Mouse (Mus musculus): Measurements from ENCODE around the gene Cckar.
"Not testable (repeated sequence)": the region's sequence is repeated elsewhere in the genome, so short reads cannot be mapped to it uniquely, and the experiment has no call there.

Cckar gene

GRCm38 (mm10) chr5:53707235-53708177 lies at the start of gene Cckar:
TSS of gene Cckar (minus strand) at chr5:53707705.
- no peak for DNase-seq (ENCODE audit: low spot score in 2 of 2)

DNA sequence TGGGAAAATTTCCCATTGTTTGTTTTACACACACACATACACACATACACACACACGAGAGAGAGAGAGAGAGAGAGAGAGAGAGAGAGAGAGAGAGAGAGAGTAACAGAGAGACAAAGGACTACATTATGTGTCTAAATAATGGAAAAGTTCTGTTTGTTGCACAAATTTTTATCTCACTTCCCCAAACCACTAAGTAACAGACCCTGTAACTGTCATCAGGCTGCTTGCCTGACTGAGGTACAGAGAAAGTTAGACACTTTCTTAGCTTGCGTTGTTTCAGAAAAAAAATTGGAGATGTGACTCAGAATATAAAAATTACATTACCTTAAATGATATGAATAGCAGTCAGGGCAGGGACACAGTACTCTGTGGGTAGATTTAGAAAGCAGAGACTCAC lies 36.6 kb upstream of the Cckar start:
- DNase-seq (ENCODE audit: low spot score in 2 of 2) = no peak

DNA sequence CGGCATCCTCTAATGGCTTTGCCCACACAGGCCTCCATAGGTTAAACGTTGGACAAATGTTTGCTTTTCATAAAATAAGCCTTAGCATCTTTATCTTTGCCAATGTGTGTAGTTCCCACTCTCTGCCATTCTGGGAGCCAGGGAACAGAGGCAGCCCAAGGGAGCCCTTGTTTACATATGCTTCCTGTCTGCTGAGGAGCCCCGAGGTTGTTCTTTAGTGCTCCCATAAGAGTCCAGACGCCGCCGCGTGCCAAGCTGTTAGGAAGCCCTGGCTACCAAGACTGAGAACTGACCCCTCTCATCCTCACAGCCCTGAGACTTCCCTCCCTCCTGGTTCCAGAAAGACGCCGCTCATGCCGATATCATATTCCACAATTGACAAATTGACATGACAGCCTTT lies 25.4 kb upstream of the Cckar start:
- no peak for DNase-seq (ENCODE audit: low spot score in 2 of 2)

DNA sequence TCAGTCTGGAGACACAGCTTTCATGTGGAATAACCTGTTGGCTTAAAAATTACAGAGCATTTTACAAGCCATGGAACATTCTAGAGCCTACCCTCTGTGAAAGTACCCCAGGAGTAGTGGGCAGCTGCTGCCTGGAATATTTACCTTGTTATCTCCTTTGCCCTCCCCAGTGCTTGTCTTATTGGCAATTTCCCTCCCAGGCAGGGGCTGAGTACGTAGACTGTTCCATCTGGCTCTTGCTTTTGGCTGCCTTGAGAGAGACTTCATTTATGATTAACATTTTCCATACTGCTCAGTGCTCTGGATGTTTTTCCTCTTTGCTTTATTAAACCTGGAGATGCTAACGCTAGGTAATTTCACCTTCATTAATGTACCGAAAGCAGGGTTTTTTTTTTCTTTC lies 20.1 kb upstream of the Cckar start:
- DNase-seq (ENCODE audit: low spot score in 2 of 2) = no peak

DNA sequence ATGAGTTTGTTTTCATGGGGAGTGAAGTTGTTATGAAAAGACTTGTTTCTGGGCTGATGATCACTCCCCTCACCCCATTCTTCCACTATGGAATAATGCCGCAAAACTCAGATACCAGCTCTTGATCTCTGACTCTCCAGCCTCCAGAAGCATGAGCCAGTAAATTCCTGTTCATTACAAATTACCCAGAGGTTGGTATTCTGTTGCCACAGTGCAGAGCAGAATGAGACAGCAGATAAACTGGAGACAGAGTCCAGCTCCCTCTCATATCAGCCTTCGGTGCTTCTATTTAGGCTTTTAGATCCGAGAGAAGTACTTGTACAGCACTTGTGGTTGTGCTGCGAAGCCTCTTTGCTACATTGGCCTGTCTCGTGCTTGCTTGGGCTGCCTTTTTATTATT lies 18.5 kb upstream of the Cckar start:
- DNase-seq (ENCODE audit: low spot score in 2 of 2) = no peak

DNA sequence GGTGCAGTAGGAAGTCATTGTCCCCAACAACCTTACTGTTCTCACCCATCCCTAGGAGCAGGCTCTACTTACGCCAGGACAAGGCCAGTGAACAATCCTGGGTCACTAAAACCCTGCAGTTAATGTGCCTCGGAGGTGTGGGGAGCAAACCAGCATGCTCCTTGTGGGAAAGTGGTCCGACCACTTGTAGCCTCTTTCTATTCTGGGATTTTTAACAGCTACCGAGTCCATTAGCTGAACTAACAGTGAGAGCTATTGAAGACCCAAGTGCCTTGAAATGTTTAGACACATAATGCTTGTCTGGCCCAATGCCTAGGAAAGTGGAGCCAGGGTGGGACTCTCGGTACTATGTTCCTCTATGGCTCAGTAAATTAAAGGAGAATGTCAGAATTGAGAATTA lies 9.0 kb upstream of the Cckar start:
- DNase-seq (ENCODE audit: low spot score in 2 of 2) = no peak

- DNase-seq (ENCODE audit: low spot score in 2 of 2) = no peak
Observed at GRCm38 (mm10) chr5:53711277-53711676, 3.8 kb upstream of the Cckar start.

DNA sequence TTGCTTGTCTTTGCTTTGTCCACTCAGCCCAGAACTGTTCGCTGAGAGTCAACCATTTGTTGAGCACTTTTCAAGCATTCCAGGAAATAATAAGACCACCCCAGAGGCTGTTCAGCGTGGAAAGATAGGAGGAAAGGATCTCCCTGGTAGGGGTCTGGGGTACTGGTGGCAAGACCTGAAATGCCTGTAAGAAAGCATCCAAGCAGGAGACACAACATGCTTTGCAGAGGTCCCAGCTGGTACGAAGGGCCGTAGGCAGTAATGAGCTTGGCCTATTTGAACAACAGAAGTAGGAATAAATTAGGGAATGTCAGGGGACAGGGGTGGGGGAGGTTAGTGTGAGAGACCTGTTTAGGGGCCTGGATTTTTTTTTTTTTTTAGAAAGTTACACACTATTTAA lies 686 bp upstream of the Cckar start:
- DNase-seq (ENCODE audit: low spot score in 2 of 2) = no peak

GRCm38 (mm10) chr5:53702686-53703085 lies 4.8 kb downstream of the Cckar start:
- no peak for DNase-seq (ENCODE audit: low spot score in 2 of 2)

DNA sequence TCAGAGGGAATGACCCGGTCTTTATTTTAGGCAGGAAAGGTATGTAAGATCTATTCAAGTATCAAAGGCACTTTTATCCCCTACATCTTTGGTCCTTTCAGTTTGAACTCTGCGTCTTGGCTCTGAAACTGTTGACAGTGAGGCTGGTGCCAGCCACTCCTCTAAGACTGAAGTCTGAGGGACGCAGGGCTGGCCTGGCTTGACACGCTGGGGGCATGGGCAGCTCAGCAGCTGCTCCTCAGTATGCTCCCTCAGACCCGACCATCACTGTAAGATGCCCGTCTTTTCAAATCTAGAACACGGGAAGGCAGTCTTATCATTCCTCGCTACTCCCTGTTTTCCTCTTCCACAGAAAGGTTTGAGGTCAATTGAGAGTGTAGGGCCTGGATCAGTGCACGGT lies 9.7 kb downstream of the Cckar start:
- no peak for DNase-seq (ENCODE audit: low spot score in 2 of 2)

GRCm38 (mm10) chr5:53696701-53697100 lies 10.8 kb downstream of the Cckar start:
- DNase-seq (ENCODE audit: low spot score in 2 of 2) = no peak

DNA sequence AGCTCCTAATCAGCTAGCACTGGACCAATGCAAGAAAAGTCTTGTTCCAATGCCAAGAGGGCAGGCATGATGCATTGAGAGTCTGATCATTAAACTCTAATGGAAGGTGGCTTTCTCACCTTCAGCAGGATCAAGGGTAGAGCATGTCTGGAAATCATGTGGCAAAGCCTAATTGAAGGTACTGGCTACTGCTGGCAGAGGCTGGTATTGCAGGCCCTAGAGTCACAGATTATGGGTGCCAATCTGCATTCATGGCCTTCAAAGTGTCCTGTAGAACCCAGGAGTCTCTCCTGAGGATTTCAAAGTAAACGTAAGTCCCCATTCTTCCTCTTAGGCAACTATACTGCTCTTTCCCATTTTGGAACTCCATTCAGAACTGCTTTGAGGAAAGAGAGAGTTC lies 14.8 kb downstream of the Cckar start:
- DNase-seq (ENCODE audit: low spot score in 2 of 2) = no peak

DNA sequence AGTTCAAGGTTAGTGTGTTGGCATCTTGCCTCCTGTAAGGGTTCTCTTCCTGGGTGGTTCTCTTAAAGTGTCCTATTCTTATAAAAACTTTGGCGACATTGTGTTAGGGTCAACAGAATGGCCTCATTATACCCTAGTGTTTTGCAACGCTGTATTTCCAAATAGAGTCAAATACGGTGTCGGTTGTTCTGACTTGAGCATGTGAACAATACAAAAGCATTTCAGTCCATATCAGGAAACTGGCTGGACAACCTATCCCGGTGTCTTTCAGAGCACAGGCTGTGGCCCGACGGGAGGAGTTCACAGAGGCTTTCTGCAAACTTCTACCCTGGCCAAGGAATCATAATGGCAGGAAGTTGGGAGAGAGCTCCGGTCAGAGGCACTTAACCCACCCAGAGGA lies 15.4 kb downstream of the Cckar start:
- DNase-seq (ENCODE audit: low spot score in 2 of 2) = no peak

GRCm38 (mm10) chr5:53691577-53691976 lies 15.9 kb downstream of the Cckar start:
- DNase-seq (ENCODE audit: low spot score in 2 of 2) = no peak

- no peak for DNase-seq (ENCODE audit: low spot score in 2 of 2)
Observed at GRCm38 (mm10) chr5:53688326-53688725, 19.2 kb downstream of the Cckar start.

DNA sequence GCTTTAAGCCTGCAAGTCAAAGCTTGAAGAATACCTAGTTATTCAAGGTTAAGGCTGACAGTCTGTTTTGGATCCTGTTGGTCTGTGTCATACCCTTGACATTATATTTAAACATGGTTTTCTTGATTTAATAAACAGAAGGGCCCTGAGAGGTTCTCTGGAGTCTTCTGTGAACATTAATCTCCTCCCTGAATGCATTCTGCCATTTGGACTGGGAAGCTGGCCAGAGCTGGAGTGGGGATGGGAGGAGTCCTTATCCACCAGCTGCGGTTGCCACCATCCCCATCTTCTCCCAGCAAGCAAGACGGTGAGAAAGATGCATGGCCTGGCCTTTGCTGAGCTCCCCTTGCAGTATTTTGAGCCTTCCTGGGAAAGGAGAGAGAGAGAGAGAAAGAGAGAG lies 21.1 kb downstream of the Cckar start:
- DNase-seq (ENCODE audit: low spot score in 2 of 2) = no peak

DNA sequence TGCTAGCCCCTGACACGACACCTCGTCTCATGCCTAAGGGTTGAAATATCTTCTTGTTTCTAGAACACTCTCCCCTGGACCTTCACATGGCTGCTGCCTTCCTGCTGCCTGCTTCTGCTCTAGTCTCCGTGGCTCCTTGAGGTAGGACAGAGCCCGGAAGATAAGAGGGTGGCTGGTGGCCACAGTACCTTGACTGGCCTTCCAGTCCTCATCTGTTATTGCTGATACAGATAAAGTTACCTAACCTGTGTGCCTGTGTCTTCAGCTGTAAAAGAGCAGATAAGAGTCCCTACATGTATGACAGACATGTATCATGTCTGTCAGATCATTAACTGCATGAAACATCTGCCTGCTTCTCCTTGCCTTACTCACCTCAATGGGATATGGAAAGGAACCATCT lies 21.9 kb downstream of the Cckar start:
- DNase-seq (ENCODE audit: low spot score in 2 of 2) = no peak

DNA sequence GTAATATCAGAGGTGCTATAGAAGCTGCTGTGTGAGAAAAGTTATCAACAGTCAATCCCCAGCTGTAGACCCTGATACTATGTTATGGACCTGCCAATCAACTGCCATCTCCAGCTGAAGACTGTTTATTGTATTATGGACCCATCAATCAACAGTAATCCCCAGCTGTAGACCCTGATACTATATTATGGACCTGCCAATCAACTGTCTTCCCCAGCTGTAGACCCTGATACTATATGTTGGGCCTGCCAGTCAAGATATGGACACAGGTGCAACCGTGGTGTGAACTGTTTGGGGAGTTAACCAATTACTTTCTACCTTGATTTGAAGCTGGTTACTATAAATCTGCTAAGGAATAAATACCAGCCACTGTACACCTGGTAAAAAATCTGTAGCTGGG lies 23.1 kb downstream of the Cckar start:
- no peak for DNase-seq (ENCODE audit: low spot score in 2 of 2)

DNA sequence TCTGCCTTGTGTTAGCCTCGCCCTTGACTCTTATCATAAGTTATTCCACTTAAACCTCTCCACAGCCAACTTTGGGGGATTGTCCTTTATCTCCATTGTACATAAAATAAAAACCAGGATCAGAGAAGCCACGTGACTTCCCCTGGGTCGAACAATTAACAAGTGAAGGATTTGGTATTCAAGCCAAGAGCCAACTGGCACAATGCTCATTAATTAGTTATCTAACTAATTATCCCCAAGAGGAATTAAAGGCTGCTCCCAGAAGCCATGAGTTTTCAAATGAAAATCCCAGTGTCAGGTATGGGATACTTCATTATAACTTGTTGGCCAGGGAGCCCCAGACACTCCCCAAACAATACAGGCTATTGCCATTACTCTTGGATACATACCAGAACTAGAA lies 23.6 kb downstream of the Cckar start:
- no peak for DNase-seq (ENCODE audit: low spot score in 2 of 2)

DNA sequence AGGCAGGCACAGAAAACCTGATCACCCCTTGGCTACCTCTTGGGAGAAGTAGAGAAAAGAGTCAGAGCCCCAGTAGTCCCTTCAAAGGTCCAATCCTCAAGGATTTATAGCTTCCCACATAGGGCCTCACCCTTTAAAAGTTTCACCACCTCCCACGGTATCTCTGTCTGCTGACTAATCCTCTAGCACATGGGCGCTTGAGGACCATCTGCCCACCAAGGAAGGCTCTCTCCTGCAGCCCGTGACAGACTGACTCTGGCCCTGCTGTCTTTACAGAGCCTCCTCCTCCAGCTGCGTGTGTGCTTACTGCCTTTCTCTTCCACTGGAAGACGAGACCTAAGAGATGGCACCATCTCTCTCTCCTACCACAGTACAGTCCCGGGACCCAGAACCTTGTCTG lies 27.9 kb downstream of the Cckar start:
- DNase-seq (ENCODE audit: low spot score in 2 of 2) = no peak

DNA sequence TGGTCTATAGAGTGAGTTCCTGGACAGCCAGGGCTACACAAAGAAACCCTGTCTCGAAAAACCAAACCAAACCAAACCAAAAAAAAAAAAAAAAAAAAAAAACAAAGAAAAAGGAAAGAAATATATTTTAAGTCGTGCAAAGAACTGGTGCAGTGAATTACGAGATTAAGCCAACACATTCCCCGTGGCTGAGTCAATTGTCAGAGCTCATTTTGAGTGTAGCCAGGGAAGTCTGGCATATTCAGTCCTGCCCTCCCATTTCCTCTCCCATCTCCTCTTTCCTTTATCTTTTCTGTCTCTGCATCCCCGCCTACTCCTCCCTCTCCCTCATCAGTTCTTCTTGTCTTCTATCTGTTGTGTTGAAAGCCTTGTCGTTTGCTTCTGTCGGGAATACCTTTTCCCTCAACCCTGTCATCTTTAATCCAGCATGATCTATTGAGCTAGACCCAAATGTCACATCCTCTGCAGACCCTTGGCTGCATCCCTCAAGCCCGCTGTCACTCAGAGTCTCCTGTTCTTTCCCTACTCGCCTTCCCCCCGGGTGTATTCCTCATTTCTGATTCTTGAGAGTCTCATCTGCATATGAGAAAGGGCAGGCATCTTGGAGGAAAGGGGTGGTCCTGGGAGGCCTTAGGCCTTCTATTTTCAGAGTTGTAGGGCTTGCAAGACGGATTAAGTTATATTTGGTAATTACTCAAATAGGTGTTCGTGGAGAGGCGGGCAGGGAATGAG lies 29.3 kb downstream of the Cckar start:
- no peak for DNase-seq (ENCODE audit: low spot score in 2 of 2)

DNA sequence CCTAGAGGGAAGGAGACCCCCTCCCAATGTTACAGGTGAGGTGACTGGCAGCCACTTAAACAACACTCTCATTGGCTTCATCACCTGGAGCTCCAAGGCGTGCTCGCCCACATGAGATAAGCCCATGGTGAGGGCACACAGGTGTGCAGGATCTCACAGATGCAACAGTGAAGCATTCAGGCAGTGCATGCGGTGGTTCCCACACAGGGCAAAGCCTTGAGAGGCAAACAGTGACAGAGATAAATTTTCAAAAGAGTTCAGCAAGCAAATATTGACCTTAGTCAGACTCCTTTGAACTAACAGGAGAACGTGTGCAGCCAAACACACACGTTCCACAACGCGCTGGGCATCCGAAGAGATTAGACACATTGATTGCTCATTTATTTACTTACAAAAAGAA lies 30.8 kb downstream of the Cckar start:
- no peak for DNase-seq (ENCODE audit: low spot score in 2 of 2)

DNA sequence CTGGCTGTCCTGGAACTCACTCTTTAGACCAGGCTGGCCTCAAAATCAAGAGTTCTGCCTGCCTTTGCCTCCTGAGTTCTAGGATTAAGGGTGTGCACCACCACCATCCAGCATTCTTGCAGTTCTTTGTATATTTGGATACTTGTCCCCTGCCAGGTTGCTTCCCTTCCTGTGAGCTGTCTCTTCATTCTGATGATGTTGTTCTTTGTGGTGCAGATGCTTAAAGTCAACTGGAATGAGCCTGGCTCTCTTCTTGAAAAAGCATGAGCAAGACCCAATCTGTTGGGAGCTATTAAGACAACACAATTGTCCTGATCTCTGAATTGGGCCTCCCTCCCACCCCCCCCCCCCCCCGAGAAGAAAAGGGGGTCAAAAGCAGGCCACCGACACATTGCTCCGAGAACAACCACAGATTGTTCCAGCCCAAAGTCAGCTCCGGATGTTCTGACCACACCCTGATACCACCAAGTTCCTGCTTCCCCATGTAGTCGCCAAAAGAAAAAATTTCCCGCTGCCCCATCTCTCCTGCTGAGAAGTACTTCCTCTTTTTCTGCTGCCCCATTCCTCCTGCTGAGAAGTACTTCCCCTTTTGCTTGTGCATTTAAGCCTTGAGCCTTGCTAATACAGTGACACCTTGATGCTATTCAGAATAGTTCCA lies 33.9 kb downstream of the Cckar start:
- not testable (repeated sequence) for DNase-seq (ENCODE audit: low spot score in 2 of 2)

Data from spleen, postnatal 36 days (tissue).